Mouse (Mus musculus) stomach, postnatal 0 days (tissue): ENCODE measurements around the gene Pax3. TPM values are rescaled to one million over a fixed set of nuclear protein-coding genes. Genes with fewer than 3 reads are reported as not detected.

Experiments
- ATAC-seq: fragments of 200-750 bp; cut with Nextera tagmentation; 2 replicates; pipeline ENCODE4 v1.8.0; 2017; ENCODE audit not compliant: low FRiP score, low TSS enrichment
- DNase-seq: peaks from one replicate; pipeline ENCODE4 v3.0.0-alpha.2; 2016; ENCODE audit warnings: low spot score
- H3K27ac ChIP-seq: fragments of 300-500 bp; sonication (generic); replicated peaks from 2 replicates; pipeline ENCODE4 v1.5.1; 2014; ENCODE audit warnings: mild to moderate bottlenecking, control low read depth
- H3K27me3 ChIP-seq: fragments of 300-500 bp; sonication (generic); 2 replicates; pipeline ENCODE4 v1.6.1; 2014; ENCODE audit warnings: low read length; ENCODE audit not compliant: control insufficient read depth, insufficient read depth
- H3K36me3 ChIP-seq: fragments of 300-500 bp; sonication (generic); 2 replicates; pipeline ENCODE4 v1.6.1; 2014; ENCODE audit warnings: low read length, mixed read lengths; ENCODE audit not compliant: control insufficient read depth, insufficient read depth
- H3K4me1 ChIP-seq: fragments of 300-500 bp; sonication (generic); replicated peaks from 2 replicates; pipeline ENCODE4 v1.6.1; 2014; ENCODE audit warnings: antibody characterized with exemption; ENCODE audit not compliant: control insufficient read depth, insufficient read depth
- H3K4me2 ChIP-seq: fragments of 300-500 bp; sonication (generic); replicated peaks from 2 replicates; pipeline ENCODE4 v1.6.1; 2014; ENCODE audit warnings: low read depth, mild to moderate bottlenecking, control low read depth, moderate library complexity
- H3K4me3 ChIP-seq: fragments of 300-500 bp; sonication (generic); 2 replicates; pipeline ENCODE4 v1.5.1; 2014; ENCODE audit warnings: low read depth, low read length, control low read depth
- H3K9ac ChIP-seq: fragments of 300-500 bp; sonication (generic); 2 replicates; pipeline ENCODE4 v1.6.1; 2014; ENCODE audit warnings: mild to moderate bottlenecking, low read length, control low read depth, mixed read lengths
- H3K9me3 ChIP-seq: fragments of 300-500 bp; sonication (generic); 2 replicates; pipeline ENCODE4 v1.6.1; 2016; ENCODE audit warnings: low read length; ENCODE audit not compliant: control insufficient read depth
- CTCF ChIP-seq: IDR thresholded peaks from 2 replicates; pipeline ENCODE4 v1.5.1; 2016; ENCODE audit warnings: antibody characterized with exemption, low read depth, mild to moderate bottlenecking, moderate library complexity
- EP300 ChIP-seq: optimal IDR thresholded peaks from 2 replicates; pipeline ENCODE3; 2016; ENCODE audit warnings: antibody characterized with exemption
- WGBS: fragments of 180-500 bp; shearing (Covaris S2); extraction: QIAGEN DNeasy Blood & Tissue Kit; methylation state at CpG from one replicate; pipeline ENCODE4 v1.1.7; 2014; 5-methylcytosine and 5-hydroxymethylcytosine counted together
- polyA plus RNA-seq: library from polyadenylated mRNA; unstranded; fragments of >200 nt; fragmentation: Nextera tagmentation; extraction: Ambion mirVana; gene quantifications from 2 replicates; pipeline ENCODE4 v1.2.1, GENCODE M21; 2015

Gene Pax3
- polyA plus RNA-seq, 1 experiment from 2014 or later = not detected

DNA sequence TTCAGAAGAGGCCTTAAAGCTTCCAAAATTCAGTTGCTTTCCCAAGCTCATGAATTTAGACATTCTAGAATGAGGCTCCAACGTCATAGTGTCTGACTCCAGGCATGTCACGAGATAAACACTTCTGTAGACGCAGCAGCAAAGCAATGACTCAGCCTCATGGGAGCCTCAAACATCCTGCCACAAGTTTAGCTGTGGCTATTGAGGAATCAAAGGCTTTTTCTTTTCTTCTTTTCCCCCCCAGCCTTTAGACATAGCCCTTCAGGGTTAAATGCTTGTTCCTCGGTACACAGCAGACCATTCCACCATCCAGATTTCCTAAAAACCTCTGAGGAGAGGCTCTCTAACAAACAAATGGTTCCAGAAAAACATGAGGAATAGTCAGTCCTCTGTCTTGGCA, 139.0 kb downstream of the Pax3 start:
- ATAC-seq = no peak
- TF ChIP-seq CTCF (no peak), EP300 (no peak)
- H3K27ac ChIP-seq = no peak overlapping the region

DNA sequence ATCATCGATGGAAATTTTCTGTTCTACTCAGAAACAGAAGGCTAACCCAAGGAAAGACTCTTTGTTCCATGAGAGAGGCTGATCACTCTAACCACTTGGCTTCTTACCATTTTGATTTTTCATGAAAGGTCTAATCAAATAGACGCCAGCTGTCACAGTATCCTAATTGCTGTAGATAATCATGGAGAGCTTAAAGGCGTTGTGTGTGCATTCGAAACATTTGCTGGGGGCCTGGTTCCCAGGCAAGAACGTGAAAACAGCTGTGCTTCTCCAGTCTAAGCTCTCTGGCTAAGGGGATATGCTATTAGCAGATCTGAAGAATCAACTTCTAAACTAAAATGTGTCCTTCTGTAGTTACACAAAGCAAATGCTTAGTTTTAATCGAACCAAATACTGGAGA, 143.3 kb downstream of the Pax3 start:
- Histone ChIP-seq H3K9ac (no peak overlapping the region), H3K27me3 (no peaks in the 10 kb centered on the region), H3K36me3 (no peaks in the 10 kb centered on the region), H3K9me3 (no peaks in the 10 kb centered on the region), H3K27ac (no peak overlapping the region), H3K4me2 (no peak overlapping the region), H3K4me1 (no peaks in the 10 kb centered on the region), H3K4me3 (no peak overlapping the region)
- WGBS = 76% methylated on average over 6 of the region's 6 CpGs
- DNase-seq (no peak), ATAC-seq (no peak)
- no peak for TF ChIP-seq EP300
- no peak for TF ChIP-seq CTCF

More for the DNA sequence above, 139.0 kb downstream of the Pax3 start:
- Histone ChIP-seq H3K36me3 (no peaks in the 10 kb centered on the region), H3K27me3 (no peaks in the 10 kb centered on the region), H3K4me2 (no peak overlapping the region), H3K9ac (no peak overlapping the region), H3K4me1 (no peaks in the 10 kb centered on the region), H3K9me3 (no peaks in the 10 kb centered on the region), H3K4me3 (no peak overlapping the region)
- no peak for DNase-seq
- WGBS = 58% methylated on average over 4 of the region's 4 CpGs

Other genes with a start within 250 kb of the Pax3 start
- 20.3 and 20.5 TPM in 2 replicates for gene Sgpp2, start 113.2 kb upstream of the Pax3 start, polyA plus RNA-seq